Mouse (Mus musculus): ENCODE measurements at regions not wholly inside any gene's neighbourhood (a gene's known extent, or its start where the extent isn't known, plus 50 kb on each side); places are given as distances from the start of the nearest gene placed in this dataset.

- 97% methylated on average over 12 of the region's 12 CpGs for WGBS
- H3K36me3 ChIP-seq (replicated peaks): no peaks in the 10 kb centered on the region
- no peaks in the 10 kb centered on the region for H3K4me1 ChIP-seq
- H3K4me3 ChIP-seq: no peak overlapping the region
- peaks cover 14% of the 10 kb centered on the region; the same call in 1 of the 2 replicates for H3K9me3 ChIP-seq
- no peak overlapping the region for H3K27ac ChIP-seq
- H3K27me3 ChIP-seq (ENCODE audit: poor library complexity, severe bottlenecking): no peaks in the 10 kb centered on the region
- DNase-seq (ENCODE audit: extremely low spot score, low spot score): no peak
Measured at GRCm38 (mm10) chr12:110332616-110333154, 53.8 kb downstream of the Dio3 start.

- DNase-seq (ENCODE audit: extremely low spot score, low spot score): no peak
- Histone ChIP-seq H3K27ac (no peak overlapping the region), H3K4me1 (no peaks in the 10 kb centered on the region), H3K36me3 (replicated peaks) (no peaks in the 10 kb centered on the region), H3K4me3 (no peak overlapping the region), H3K27me3 (ENCODE audit: poor library complexity, severe bottlenecking) (no peaks in the 10 kb centered on the region), H3K9me3 (peaks cover 14% of the 10 kb centered on the region; the same call in 1 of the 2 replicates)
- 75% methylated on average over 2 of the region's 2 CpGs for WGBS
Measured at GRCm38 (mm10) chr12:110334609-110335008, 55.7 kb downstream of the Dio3 start.

- Histone ChIP-seq H3K4me1 (no peaks in the 10 kb centered on the region), H3K9me3 (no peaks in the 10 kb centered on the region), H3K36me3 (replicated peaks) (no peaks in the 10 kb centered on the region), H3K27ac (no peak overlapping the region), H3K27me3 (ENCODE audit: poor library complexity, severe bottlenecking) (no peaks in the 10 kb centered on the region), H3K4me3 (no peak overlapping the region)
- no peak for DNase-seq (ENCODE audit: extremely low spot score, low spot score)
- 84% methylated on average over 4 of the region's 4 CpGs for WGBS
Measured at GRCm38 (mm10) chr12:110344280-110344827, 65.5 kb downstream of the Dio3 start.

DNA sequence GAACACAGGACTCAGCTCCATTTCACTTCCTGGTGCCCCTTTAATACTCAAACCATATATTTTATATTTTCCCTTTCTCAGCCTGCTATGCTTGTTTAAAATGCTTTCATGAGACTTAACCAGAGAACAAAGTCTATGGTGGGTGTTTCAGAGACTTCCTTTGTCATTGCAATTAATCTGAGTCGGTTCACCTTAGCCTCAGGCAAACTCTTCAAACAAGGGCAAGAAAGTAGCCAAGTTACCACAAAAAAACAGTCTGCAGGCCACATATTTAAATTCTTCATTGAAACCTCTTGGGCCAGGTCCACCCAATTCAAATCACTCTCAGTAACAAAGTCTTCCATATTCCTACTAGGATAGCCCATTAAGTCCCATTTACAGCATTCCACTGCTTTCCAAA lies 70.8 kb downstream of the Dio3 start:
- Histone ChIP-seq H3K36me3 (replicated peaks) (no peaks in the 10 kb centered on the region), H3K4me3 (no peak overlapping the region), H3K9me3 (no peaks in the 10 kb centered on the region), H3K4me1 (no peaks in the 10 kb centered on the region), H3K27ac (no peak overlapping the region), H3K27me3 (ENCODE audit: poor library complexity, severe bottlenecking) (no peaks in the 10 kb centered on the region)
- 56% methylated on average over 1 of the region's 1 CpGs for WGBS
- no peak for DNase-seq (ENCODE audit: extremely low spot score, low spot score)

- H3K4me3 ChIP-seq: no peak overlapping the region
- no peaks in the 10 kb centered on the region for H3K4me1 ChIP-seq
- no peaks in the 10 kb centered on the region for H3K9me3 ChIP-seq
- H3K27ac ChIP-seq: no peak overlapping the region
- no peak for DNase-seq (ENCODE audit: extremely low spot score, low spot score)
- WGBS: 77% methylated on average over 6 of the region's 6 CpGs
- no peaks in the 10 kb centered on the region for H3K36me3 ChIP-seq (replicated peaks)
- no peaks in the 10 kb centered on the region for H3K27me3 ChIP-seq (ENCODE audit: poor library complexity, severe bottlenecking)
Measured at GRCm38 (mm10) chr12:110355851-110356250, 77.0 kb downstream of the Dio3 start.

DNA sequence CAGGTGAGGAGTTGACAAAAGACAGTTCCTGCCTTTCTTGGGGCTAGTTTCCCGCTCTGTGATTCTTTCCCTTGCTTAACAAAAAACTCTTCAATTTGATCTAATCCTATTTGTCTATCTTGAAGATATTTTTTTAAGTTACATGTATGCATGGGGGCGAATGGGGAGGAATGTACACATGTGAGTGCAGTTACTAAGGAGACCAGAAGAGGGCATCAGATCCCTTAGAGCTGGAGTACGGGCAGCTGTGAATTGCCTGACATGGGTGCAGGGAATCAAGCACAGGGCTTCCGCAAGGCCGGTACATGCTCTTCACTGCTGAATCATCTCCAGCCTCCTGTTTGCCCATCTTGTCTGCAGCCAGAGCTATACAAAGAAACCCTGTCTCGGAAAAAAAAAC lies 79.8 kb upstream of the Ppp2r5c start:
- 93% methylated on average over 6 of the region's 6 CpGs for WGBS
- no peaks in the 10 kb centered on the region for H3K36me3 ChIP-seq (replicated peaks)
- no peak for DNase-seq (ENCODE audit: extremely low spot score, low spot score)
- peaks cover 2% of the 10 kb centered on the region; the same call in 1 of the 2 replicates for H3K4me1 ChIP-seq
- H3K27ac ChIP-seq: no peak overlapping the region
- H3K9me3 ChIP-seq: no peaks in the 10 kb centered on the region
- H3K4me3 ChIP-seq: no peak overlapping the region
- peaks cover 6% of the 10 kb centered on the region for H3K27me3 ChIP-seq (ENCODE audit: poor library complexity, severe bottlenecking)

DNA sequence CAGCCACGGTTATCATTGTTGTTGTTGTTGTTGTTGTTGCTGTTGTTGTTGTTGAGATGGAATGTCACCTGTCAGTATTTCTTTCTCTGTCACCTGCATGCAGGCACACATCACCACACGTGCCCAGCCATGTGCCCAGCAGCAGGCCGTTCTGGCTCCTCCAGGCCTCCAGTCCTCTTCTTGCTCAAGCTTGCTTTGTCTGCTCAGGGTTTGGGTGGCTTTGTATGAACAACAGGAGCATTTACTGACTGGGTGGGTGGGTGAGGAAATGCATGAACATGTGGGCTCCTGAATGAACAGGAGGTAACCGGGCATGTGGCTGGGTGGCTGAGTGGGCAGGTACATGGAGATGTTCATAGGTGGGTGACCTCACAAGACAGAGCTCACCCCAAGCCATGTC lies 79.1 kb upstream of the Ppp2r5c start:
- Histone ChIP-seq H3K4me1 (peaks cover 9% of the 10 kb centered on the region), H3K27me3 (ENCODE audit: poor library complexity, severe bottlenecking) (peaks cover 13% of the 10 kb centered on the region), H3K36me3 (replicated peaks) (no peaks in the 10 kb centered on the region), H3K9me3 (no peaks in the 10 kb centered on the region), H3K27ac (no peak overlapping the region), H3K4me3 (no peak overlapping the region)
- DNase-seq (ENCODE audit: extremely low spot score, low spot score): no peak
- 89% methylated on average over 4 of the region's 4 CpGs for WGBS

DNA sequence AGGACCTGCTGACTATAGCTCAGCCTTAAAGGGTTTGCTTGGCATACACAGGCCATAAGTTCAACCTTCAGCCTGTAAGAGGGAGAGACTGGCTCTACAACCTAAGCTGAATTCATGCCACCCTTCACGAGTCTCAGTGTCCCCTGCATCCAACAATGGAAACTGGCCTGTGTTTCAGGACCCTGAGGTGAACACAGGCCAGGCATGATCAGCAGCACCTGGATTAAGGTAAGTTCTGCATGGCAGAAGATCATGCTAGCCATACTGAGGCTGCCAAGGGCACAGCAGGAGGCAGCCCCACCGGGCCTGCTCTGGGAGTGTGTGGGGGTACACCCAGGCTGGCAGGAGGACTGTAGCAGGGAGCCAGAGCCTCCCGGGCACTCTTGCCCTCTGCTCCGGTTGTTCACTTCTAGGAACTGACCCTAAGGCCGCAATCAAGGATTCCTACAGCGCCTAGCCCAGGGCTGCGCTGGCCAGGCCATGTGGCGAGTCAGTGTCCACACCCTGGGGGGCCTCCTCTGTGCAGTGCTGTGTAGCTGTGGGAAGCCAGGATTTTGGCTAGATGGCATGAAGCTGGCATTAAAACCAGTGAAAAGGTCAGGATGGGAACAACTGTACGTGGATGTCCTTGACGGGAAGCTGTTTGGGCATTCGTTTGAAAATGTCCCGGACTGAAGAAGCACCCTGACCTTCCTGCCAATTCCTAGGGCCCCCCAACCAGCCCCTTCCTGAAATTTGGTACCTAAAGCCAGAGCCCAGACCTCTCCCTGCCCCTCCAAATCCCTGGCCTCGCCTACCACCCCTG lies 74.8 kb upstream of the Ppp2r5c start:
- H3K4me1 ChIP-seq: peaks cover 51% of the 10 kb centered on the region
- no peaks in the 10 kb centered on the region for H3K9me3 ChIP-seq
- no peaks in the 10 kb centered on the region for H3K36me3 ChIP-seq (replicated peaks)
- DNase-seq (ENCODE audit: extremely low spot score, low spot score): no peak
- no peak overlapping the region for H3K4me3 ChIP-seq
- 75% methylated on average over 13 of the region's 13 CpGs for WGBS
- peaks cover 56% of the 10 kb centered on the region for H3K27me3 ChIP-seq (ENCODE audit: poor library complexity, severe bottlenecking)
- 0 out of 2 replicates have a peak overlapping the region, but pooled peaks have one; percentile 44 for H3K27ac ChIP-seq

GRCm38 (mm10) chr12:110372986-110373385 lies 73.9 kb upstream of the Ppp2r5c start:
- Histone ChIP-seq H3K27ac (no peak overlapping the region), H3K36me3 (replicated peaks) (no peaks in the 10 kb centered on the region), H3K9me3 (no peaks in the 10 kb centered on the region), H3K4me3 (peak overlapping the region; percentile 18), H3K27me3 (ENCODE audit: poor library complexity, severe bottlenecking) (peaks cover 65% of the 10 kb centered on the region), H3K4me1 (peaks cover 56% of the 10 kb centered on the region)
- DNase-seq (ENCODE audit: extremely low spot score, low spot score): no peak
- 56% methylated on average over 9 of the region's 9 CpGs for WGBS

- DNase-seq (ENCODE audit: extremely low spot score, low spot score): peak; percentile 83
- no peaks in the 10 kb centered on the region for H3K36me3 ChIP-seq (replicated peaks)
- H3K27me3 ChIP-seq (ENCODE audit: poor library complexity, severe bottlenecking): peaks cover 69% of the 10 kb centered on the region
- H3K4me3 ChIP-seq: peak overlapping the region; percentile 18
- no peaks in the 10 kb centered on the region for H3K9me3 ChIP-seq
- H3K4me1 ChIP-seq: peaks cover 56% of the 10 kb centered on the region
- WGBS: 4% methylated on average over 27 of the region's 27 CpGs
- 0 out of 2 replicates have a peak overlapping the region, but pooled peaks have one; percentile 20 for H3K27ac ChIP-seq
Measured at GRCm38 (mm10) chr12:110373408-110374065, 73.4 kb upstream of the Ppp2r5c start.

GRCm38 (mm10) chr12:110375139-110375538 lies 71.8 kb upstream of the Ppp2r5c start:
- DNase-seq (ENCODE audit: extremely low spot score, low spot score): no peak
- peak overlapping the region; percentile 22 for H3K4me3 ChIP-seq
- no peak overlapping the region for H3K27ac ChIP-seq
- no peaks in the 10 kb centered on the region for H3K9me3 ChIP-seq
- H3K27me3 ChIP-seq (ENCODE audit: poor library complexity, severe bottlenecking): peaks cover 72% of the 10 kb centered on the region
- H3K4me1 ChIP-seq: peaks cover 60% of the 10 kb centered on the region
- no peaks in the 10 kb centered on the region for H3K36me3 ChIP-seq (replicated peaks)
- 8% methylated on average over 15 of the region's 15 CpGs for WGBS

DNA sequence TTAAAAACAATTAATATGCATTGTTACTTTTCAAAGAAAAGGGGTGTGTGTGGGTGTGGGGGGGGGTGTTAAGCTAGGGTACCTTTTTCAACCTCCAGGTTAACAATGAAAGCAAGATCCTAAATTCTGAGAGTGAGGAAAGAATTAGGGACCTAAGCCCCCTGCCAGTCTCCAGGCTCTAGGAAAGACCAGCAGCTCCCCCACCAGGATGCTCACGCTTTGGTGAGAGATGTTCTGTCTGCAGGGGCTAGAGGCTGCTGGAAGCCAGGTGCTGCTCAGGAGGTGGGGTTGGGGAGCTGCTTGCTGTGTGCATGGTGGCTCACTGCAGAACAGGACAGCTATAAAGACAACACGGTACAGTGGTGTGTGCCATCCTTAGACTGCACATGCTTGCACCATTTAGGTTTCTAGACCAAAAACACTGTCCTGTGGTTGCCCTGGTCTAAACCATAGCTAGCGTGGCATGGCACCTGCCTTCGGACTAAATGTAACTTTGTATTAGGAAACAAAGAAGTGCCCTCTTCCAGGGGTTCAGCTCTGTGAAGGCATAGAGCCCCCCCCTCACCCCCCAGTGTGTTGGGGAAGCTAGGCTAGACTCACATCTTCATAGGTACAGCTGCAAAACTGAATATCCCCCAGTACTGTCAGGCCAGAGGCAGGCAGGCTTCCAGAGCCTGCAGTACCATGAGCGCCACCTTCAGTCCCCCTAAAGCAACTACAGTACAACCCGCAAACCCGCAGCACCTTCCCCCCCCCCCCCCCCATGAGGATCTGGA lies 70.7 kb upstream of the Ppp2r5c start:
- Histone ChIP-seq H3K27me3 (ENCODE audit: poor library complexity, severe bottlenecking) (peaks cover 82% of the 10 kb centered on the region), H3K4me3 (no peak overlapping the region), H3K9me3 (no peaks in the 10 kb centered on the region), H3K27ac (peak overlapping the region; percentile 35; the same call in 1 of the 2 replicates), H3K36me3 (replicated peaks) (no peaks in the 10 kb centered on the region), H3K4me1 (peaks cover 63% of the 10 kb centered on the region)
- no peak for DNase-seq (ENCODE audit: extremely low spot score, low spot score)
- 26% methylated on average over 7 of the region's 7 CpGs for WGBS

All from forebrain, embryonic 10.5 days (tissue).